Mouse (Mus musculus) thymus, postnatal 36 days (tissue): ENCODE measurements at regions not wholly inside any gene's neighbourhood (a gene's known extent, or its start where the extent isn't known, plus 50 kb on each side); places are given as distances from the start of the nearest gene placed in this dataset.

Experiments used
- DNase-seq, 2 experiments: peaks; one replicate each; pipeline ENCODE4 v3.0.0; 2022; ENCODE audit warnings: mixed read lengths in 2 of 2

DNA sequence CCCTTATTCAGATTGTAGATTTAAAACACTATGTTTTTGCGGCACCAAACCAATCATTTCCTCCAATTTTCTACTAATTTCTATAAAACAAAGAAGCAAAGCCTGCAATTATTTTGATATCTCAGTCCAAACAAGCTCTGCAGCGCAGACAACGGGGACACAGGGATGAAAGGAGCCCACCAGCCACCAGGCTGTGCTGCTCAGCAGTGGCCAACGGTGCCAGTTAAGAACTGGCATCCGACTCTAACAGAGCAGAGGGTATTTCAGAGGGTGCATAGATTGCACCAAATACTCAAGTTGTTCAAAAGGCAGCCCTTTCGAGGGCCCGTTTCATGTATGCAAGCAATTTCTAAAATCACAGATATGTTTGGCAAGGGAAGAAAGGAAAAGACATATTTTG lies 278.5 kb upstream of the Sash1 start:
- DNase-seq, result no peak

DNA sequence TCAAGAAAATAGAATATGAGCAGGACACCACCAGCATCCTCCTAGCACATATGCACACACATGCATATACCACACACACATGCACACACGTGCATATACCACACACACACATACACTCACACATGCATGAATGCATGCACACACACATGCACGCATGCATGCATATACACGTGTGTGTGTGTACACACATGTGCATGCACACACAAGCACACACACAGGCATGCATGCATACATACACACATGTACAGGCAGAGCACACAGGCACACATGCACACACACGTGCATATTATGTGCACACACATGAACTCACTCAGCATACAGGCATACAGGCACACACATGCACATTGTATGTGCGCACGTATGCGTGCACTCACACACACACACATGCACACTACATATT lies 275.7 kb upstream of the Sash1 start:
- DNase-seq, result no peak

DNA sequence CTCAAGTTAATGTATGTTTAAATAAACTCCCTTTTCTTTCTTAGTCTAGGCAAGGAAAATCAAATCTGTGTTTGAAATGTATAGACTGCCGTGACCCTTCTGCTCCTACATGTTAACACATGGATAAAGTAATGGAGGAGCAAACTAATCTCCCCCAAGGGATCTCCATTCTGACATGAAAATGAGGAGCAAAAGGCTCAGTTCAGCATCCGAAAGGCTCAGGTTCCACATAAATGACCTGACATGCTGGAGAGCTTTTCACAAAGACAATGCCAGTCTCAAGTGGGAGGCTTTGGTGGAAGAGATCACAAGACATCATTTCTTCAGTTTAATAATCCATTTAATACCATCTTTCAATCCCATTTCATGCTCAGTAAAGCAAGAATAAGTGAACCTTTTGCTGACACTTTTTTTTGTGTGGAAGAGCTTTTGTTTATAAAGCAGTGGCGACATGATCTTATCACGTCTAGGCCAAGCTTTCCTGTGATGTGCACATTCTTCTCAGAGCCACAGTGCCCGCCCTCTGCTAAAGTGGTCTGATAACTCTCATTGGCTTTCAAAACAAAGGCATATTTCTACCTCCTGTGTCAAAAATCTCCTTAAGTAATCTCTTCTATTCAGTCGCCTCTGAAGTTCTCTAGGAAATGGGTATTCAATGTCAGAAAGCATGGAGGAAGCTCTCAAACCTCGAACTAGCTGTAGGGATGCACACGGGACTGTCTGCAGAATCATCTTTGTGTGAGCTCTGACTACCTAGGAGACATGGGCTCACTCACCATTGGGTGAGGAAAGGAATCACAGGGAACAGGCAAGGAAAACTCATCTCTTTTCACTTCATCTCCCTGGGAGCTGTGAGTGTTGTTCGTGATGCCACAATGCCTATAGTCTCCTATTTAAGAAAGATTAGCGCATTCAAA lies 271.7 kb upstream of the Sash1 start:
- DNase-seq, result no peak

DNA sequence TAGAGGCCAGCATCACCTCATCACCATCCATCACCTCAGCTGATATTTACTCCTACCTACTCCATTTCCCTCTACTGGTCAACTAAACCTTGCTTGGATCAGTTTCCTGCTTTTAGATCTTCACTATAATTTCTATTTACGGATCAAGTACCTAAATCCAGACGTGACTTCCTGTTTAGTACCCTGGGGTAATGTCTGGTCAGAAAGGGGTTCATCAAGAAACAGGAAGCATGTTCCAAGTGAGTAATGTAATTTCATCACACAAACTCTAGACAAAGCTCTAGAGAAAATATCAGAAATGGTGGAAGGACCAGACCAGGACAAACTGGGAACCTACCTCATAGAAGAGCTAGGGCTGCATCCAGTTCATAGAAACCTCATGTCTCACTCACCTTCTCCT lies 250.2 kb upstream of the Sash1 start:
- DNase-seq, result no peak

DNA sequence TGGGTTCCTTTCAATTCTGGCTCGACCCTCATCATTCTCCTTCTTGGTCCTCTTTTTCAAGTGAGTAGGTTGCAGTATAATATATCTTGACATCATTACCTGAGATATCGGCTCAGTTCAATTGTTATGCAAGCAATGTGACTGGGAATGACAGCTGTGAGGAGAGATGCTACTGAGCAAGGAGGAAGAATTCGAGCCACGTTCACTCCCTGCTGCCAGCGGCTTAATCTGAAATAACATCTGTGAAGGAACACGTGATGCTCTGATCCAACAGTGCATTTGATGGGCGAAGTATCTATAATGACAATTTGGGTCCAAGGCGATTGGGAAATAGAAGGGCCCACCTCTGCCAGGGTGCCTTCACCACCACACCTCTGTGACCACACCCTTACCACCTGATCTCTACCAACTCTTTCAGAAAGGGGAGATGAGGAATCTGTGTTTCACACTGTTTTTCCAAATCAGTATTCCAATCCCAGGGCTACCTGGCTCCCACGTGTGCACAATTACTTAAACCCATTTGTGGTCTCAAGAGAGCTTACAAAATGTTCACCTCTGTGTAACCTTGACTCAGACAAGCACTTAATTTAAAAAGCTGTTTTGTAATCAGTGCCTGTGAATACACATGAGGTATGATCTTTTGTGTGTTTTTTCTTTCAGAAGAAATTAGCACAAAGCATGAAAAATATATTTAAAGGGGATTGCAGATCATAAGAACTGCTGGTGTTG lies 248.6 kb upstream of the Sash1 start:
- no peak for DNase-seq

DNA sequence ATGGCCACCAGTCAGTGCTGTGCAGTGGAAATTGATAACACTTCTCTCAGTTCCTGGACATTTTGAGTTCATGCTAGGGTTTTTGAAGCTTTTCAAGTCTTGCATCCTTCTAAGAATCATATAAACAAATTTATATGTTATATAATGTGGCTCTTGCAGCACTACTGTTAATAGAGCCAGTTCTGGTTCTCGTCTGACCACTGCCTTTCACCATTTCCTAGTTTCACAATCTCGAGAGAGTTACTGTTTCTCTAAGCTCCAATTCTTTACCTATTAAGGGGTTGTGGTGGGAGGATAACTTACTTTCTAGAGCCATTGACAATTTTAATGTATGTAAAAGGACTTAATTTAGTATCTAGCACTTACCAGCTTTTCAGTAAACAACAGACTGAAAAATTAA lies 244.2 kb upstream of the Sash1 start:
- DNase-seq, result no peak

DNA sequence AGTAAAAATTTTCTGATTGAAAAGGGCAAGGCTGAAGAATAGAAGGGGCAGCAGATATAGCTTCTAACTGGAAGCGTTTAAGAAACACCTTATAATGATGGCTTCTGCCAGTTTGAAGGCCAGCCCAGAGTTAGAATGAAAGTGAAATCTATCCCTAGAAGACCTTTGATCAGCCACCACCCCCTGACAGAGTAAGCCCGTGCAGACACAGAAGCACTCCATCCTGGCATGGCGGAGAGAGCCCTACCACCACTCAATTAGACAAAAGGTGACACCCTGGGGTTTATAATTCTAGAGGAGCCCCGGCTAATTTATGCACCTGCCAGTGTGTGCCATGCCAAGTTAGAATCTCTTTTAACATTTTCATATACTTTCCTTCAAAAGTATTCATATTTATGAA lies 233.4 kb upstream of the Sash1 start:
- no peak for DNase-seq

DNA sequence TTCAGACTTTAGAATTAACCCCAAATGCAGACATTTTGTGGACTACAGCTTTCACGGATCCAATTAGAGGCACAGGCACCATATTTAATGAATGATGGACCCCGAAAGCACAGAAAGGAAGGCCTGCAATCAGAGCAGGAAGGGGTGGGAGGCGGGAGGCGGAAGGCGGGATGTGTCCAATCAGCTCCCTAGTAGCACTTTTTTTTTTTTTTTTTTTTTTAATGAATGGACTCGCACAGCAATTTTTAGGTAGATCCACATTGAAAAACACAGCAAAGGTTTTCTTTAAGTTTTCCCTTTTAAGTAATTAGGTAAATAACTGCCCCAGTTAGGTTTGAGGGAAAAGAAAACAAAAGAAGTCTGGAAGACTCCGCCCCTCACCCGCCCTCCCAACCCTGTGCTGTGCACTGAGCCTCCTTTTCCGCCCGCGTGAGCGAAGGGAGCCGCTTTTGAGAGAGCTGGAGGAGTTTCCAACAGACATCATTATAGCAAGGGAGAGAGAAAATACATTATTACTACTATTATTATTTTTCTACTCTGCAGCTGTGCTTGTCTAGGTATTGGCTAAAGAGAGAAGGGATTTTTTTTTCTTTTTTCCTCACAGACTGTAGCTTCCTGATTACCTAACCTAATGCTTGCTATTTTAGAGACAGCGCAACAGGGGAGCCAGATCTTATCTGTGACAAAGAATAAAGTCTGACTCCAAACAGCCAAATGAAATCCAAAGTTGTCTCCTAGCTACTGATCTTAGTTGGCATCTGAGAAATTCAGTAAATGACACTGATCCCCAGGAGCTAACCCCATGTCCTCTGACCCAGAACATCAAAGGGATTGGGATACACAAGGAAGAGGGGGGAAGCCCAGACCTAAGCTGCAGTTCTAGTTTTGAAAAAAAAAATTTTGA lies 232.0 kb upstream of the Sash1 start:
- no peak for DNase-seq

DNA sequence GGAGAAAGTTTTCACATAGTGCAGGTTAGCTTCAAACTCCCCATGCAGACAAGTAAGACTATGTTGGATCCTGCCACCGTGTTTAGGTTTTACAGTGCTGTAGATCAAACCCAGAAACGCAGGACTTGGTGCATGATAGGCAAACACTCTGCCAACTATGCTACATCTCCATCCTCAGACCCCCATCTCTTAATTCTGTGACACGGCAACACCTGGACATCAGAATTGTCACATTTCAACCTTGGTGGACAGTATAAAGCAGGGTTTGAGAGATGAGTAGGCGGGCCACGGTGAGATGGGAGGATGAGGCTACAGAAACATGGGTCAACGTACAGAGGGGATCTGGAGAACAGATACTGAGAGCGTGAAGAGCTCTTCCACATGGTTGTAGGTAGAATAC lies 231.3 kb upstream of the Sash1 start:
- DNase-seq, result no peak

DNA sequence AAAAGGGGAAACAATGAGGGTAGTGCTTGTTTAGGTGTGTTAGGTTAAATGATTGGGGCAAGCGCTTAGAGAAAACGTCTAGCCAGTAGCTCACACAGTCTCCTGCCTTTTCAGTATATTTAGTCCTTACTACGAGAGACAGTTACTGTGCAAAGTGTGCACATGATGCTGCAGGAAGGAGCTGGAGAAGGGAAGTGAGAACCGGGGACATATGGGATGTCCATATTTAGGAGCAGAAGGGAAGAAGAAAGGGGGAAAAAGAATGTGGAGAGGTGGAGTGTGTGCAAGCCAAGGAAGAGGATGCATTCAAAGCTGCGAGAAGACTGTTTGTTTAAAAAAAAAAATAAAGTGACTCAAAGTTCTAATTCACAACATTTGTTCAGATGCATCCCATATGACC lies 227.8 kb upstream of the Sash1 start:
- DNase-seq, result no peak

DNA sequence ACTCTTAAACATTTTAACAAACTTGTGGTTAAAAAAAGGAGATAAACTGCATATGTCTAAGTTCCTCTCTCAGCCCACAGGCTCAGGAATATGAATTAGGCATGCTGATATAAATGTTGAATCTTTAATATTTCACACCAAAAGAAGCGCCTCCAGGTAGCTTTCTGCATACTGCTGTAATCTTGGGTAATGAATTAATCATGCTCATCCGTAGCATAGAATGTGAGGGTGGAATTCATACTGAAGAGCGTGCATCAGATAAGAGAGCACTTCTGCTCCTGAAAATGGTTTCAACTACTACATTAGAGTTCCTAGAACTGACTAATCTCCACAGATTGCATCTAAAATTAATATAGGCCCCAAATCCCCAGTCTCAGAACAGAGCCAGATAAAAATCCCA lies 225.2 kb upstream of the Sash1 start:
- no peak for DNase-seq

DNA sequence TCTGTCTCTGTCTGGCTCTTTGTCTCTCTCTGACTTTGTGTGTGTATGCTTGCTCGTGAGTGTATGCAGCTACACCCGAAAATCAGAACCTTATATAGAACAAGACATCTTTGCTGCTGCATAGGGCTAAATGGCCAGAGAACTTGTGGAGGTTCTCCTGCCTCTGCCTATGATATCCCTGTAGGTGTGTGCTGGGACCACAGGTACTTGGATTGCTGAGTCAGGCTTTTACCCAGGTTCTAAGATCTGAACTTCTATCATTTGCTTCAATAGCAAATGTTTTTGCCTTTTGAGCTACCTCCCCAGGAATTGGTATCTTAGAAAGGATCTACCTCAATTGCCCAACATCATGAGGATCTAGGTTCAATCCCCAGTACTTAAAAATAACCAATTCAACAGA lies 210.3 kb upstream of the Sash1 start:
- no peak for DNase-seq

DNA sequence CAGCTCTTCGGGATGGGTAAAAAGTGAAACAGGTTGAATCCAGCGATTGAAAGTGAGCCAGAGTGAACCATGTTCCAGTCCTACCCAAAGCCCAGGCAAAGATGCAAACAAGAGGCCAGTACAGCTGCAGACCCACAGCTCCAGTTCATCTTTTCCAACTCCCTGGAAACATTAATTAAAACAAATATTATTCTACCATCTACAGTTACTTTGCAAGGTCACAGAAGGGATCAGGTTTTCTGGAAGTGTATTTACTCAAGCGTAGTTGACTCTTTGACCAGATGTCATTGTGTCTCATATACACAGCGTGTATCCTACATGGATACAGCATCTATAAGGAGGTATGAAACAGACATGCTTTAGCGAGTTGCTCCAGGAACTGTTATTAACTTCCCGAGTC lies 209.3 kb upstream of the Sash1 start:
- DNase-seq, result no peak

DNA sequence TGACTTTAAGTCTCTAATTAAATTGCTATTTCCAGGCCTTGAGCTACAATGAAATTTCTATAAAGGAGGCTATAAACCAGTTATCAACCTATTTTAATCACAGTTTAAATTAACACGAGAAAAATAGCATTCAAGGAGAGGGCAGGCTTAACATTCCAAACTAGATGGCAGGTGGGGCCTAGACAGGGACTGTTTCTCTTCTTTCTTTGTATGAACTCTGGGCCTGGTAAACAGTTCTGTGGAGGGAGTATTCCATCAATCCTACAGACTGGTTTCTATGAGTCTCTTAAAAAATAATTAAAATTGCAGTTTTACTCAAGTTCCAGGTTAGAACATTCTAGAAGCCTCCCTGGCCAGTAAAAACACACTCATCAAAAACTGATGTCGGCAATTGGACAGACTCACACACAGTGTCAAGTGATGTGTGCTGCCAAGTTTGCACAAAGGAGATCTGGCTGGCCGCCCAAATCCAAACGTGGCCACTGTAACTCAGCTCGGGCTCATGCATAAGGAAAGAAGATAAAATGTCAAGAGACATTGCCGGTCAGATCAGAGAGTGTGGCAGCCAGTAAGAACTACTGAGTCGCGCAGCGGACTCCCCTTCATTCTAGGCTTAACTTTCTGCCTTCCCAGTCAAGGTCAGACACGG lies 206.5 kb upstream of the Sash1 start:
- DNase-seq, result no peak

DNA sequence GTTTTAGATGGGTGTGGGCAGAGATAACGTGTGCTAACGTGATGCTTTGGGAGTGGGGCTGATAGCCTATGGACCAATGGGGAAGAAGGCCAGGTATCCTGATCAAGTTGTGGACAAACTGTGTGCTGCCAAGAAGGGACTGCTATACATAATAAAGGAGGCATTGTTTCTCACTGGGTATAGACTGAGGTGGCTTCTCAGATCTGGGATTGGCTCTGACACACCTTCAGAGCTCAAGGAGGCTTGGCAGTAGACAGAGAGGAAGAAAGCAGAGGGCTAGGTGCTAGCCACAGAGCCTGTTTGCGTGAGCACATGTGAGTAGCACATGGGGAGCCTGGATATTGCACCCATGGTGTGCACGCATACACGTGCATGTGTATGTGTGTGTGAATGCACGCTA lies 205.1 kb upstream of the Sash1 start:
- DNase-seq, result no peak

DNA sequence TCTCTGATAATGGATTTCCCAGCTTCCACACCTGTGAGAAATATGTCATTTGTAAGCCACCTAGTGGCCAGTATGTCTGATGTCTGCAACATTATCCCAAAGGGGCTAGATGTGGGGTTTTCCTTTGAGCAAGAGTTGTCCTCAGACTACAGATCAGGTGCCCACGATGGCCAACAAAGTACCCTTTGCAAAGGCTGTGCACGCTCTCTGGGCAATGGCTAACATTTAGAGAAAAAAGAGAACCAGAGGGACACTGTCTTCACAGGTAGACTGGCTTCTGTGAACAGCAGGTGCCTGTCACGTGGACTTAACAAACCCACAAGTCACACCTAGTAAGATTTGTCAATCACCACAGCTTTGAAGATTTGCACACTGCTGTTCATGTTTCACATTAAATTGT lies 202.0 kb upstream of the Sash1 start:
- DNase-seq, result no peak

DNA sequence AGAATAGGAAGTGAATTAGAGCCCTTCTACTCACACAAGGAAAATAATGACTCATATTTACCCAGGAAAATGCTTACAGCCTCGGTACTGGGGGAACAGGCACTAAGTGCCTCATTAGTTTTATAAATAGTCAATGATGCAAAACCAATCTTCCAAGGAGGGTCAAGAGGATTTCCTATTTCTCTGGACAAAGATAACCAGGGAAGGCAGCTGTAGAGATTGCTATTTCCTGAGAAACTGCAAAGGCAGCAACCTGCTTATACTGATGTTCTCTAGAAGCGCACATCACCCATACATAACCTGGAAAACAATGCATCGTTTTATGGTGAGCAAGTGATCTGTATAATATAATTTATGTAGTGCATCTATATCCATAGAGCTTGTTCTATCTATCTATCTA lies 201.3 kb upstream of the Sash1 start:
- no peak for DNase-seq

DNA sequence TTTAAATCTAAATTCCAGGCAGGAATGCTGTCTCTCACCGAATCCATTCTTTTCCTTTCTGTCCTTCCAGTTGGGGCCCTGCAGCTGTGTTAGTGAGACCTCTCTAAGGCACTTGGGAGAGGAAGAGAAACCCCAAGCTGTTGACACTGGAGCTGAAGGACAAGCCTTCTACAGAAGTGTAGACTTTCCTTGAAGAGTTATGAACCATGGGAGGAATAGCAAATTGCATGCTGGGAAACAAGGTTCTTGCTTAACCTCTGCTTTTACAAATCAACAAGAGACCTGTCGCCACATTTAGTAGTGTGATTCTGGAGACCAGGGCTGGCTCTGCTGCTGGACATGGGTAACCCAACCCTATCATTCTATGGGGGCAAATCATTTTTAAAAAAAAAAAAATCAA lies 200.8 kb upstream of the Sash1 start:
- no peak for DNase-seq

DNA sequence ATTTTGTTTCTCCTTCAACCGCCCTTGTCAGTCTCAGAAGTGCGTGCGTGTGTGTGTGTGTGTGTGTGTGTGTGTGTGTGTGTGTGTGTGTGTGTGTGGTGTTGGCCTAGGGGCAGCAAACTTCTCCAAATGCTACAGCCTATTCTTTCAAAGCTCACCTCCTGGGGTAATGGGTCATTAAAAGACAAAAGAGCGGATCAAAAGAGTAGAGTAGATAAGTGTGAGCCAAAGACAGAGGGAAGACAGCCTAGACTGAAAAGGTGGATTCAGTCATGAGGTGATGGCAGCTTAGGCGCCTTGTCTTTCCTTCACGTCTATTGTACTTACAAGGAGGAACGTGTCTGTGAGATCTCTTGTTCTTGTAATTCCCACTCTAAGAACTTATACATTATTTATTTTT lies 199.6 kb upstream of the Sash1 start:
- DNase-seq, result no peak

DNA sequence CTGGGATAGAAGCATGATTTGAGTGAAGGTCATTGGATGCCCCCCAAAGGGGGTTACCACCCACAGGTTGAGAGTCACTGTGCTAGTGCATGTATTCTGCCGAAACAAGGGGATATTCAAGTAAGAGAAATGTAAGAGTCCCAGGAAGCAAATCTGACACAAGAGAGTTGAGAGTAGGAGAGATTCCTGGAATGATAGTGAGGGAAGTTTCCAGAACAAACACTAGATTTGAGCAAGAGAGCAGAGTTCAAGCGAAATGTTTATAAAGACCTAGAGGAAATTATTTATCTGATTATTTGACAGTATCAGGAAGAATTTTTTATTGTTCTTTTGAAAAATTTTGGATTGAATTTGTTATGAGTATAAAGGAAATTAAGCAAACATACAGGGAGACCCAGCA lies 189.0 kb upstream of the Sash1 start:
- no peak for DNase-seq

DNA sequence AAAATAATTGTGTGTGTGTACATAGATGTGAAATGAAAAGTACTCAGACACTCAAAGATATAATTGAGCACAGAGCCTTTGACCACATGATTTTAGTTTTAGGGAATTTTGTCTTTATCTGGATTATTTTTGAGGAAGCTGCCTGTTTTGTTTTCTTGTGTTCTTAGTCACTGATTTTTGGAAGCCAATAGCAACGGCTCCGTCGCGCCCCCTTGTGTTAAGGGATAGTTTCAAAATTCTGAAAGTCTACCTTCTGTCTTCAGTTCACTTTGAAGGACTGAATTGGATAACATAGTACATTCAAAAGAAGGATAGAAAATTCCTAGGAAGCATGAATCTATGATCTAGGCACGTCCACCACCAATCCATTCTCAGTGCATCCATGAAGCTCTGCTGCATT lies 185.8 kb upstream of the Sash1 start:
- DNase-seq, result no peak

DNA sequence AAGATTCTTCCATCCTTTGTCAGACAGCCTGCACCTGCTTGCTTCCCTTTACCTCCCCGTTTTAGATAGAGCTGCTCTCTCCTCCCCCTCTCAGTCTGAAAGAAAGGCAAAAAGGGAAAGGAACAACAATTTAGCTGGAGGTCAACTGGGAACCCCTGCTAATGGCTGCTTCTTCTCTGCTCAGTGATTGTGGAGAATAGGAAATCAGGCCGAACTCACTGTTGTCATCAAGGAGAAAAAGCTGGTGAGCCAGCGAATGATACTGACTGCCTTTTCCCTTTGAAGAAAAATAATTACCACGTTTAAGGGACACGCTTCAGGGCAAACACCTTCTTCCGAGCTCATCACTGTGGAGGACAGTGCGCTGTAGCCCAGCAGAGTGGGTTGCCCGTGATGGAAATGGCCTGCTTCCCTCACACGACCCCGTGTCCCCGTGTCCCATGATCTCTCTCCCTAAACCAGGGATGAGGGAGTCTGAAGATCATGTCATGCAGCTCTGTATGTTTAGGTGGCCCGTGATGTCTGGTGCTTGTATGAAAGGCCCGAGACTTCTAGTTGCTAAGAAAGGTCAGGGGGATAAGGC lies 183.8 kb upstream of the Sash1 start:
- DNase-seq, result no peak

DNA sequence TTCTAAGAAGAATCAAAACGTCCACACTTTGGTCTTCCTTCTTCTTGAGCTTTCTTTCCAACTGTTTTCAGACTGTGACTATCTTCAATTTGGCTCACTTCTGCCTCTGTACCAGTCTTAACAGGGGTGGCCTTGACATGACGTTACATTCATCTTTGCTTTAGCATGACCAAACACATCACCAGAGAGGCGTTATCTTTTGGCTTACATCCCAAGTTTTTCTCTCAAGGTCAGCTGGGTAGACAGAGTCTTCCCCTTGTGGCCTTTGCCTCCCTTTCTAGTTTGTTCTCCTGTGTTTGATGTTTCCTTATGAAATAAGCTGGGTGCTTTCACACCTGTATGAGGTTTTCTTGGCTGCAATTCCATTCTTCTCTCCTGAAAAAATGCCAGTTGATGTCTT lies 180.7 kb upstream of the Sash1 start:
- no peak for DNase-seq
